Mouse (Mus musculus) heart, postnatal 0 days (tissue): ENCODE results near the gene Vapa. TPM values are rescaled to one million over a fixed set of nuclear protein-coding genes. Genes with fewer than 3 reads are reported as not detected.

Source experiments
- ATAC-seq: fragments of 200-750 bp; cut with Nextera tagmentation; 2 replicates; pipeline ENCODE4 v1.8.0; 2017; ENCODE audit warnings: low read depth, moderate number of reproducible peaks, moderate library complexity; ENCODE audit not compliant: insufficient read depth
- DNase-seq: peaks from one replicate; pipeline ENCODE4 v3.0.0-alpha.2; 2016; ENCODE audit warnings: low spot score
- H3K27ac ChIP-seq: fragments of 300-500 bp; sonication (generic); 2 replicates; pipeline ENCODE4 v1.5.1; 2014; ENCODE audit warnings: low read depth, mild to moderate bottlenecking
- H3K27me3 ChIP-seq: fragments of 300-500 bp; sonication (generic); 2 replicates; pipeline ENCODE4 v1.6.1; 2014; ENCODE audit warnings: low read length, mixed read lengths; ENCODE audit not compliant: control insufficient read depth, insufficient read depth
- H3K36me3 ChIP-seq: fragments of 300-500 bp; sonication (generic); replicated peaks from 2 replicates; pipeline ENCODE4 v1.6.1; 2014; ENCODE audit warnings: low read length, mixed read lengths; ENCODE audit not compliant: control insufficient read depth, insufficient read depth
- H3K4me1 ChIP-seq: fragments of 300-500 bp; sonication (generic); 2 replicates; pipeline ENCODE4 v1.6.1; 2014; ENCODE audit warnings: antibody characterized with exemption; ENCODE audit not compliant: control insufficient read depth, insufficient read depth
- H3K4me2 ChIP-seq: fragments of 300-500 bp; sonication (generic); 2 replicates; pipeline ENCODE4 v1.6.1; 2014; ENCODE audit warnings: low read depth, mild to moderate bottlenecking, low read length, moderate library complexity
- H3K4me3 ChIP-seq: fragments of 300-500 bp; sonication (generic); 2 replicates; pipeline ENCODE4 v1.5.1; 2014; ENCODE audit warnings: low read depth, low read length
- H3K9ac ChIP-seq: fragments of 300-500 bp; sonication (generic); replicated peaks from 2 replicates; pipeline ENCODE4 v1.6.1; 2014; ENCODE audit warnings: low read depth, low read length, mixed read lengths
- H3K9me3 ChIP-seq: fragments of 300-500 bp; sonication (generic); replicated peaks from 2 replicates; pipeline ENCODE4 v1.6.1; 2016; ENCODE audit warnings: low read length; ENCODE audit not compliant: control insufficient read depth
- CTCF ChIP-seq: IDR thresholded peaks from 2 replicates; pipeline ENCODE4 v1.5.1; 2016; ENCODE audit warnings: antibody characterized with exemption, control low read depth, low read depth
- EP300 ChIP-seq: IDR thresholded peaks from 2 replicates; pipeline ENCODE4 v1.6.1; 2016; ENCODE audit warnings: antibody characterized with exemption, low read depth
- WGBS: fragments of 180-500 bp; shearing (Covaris S2); extraction: QIAGEN DNeasy Blood & Tissue Kit; methylation state at CpG from one replicate; pipeline ENCODE4 v1.1.7; 2014; 5-methylcytosine and 5-hydroxymethylcytosine counted together
- polyA plus RNA-seq: library from polyadenylated mRNA; unstranded; fragments of >200 nt; fragmentation: Nextera tagmentation; extraction: Ambion mirVana; gene quantifications from 2 replicates; pipeline ENCODE4 v1.2.1, GENCODE M21; 2015
- total RNA-seq: library from RNA; depleted of rRNA; stranded (reverse); fragments of >200 nt; gene quantifications from 2 replicates; pipeline ENCODE4 v1.2.3, GENCODE M21; 2014; ENCODE audit warnings: low replicate concordance

Gene Vapa
- total and polyA plus RNA-seq, 2 experiments from 2014 or later = 49.8 to 139 TPM

- H3K4me1 ChIP-seq = peaks cover 51% of the 10 kb centered on the region
- no peak overlapping the region for H3K27ac ChIP-seq
- TF ChIP-seq EP300 (no peak), CTCF (no peak)
Observed at GRCm38 (mm10) chr17:65604315-65604714, 9.0 kb downstream of the Vapa start.

GRCm38 (mm10) chr17:65597857-65598486, 15.4 kb downstream of the Vapa start:
- Histone ChIP-seq H3K36me3 (peaks cover under 1% of the 10 kb centered on the region), H3K4me2 (no peak overlapping the region), H3K4me1 (peaks cover 19% of the 10 kb centered on the region), H3K9me3 (no peaks in the 10 kb centered on the region), H3K27me3 (no peaks in the 10 kb centered on the region), H3K4me3 (no peak overlapping the region), H3K9ac (no peak overlapping the region), H3K27ac (no peak overlapping the region)
- TF ChIP-seq EP300 (no peak), CTCF (no peak)
- ATAC-seq (no peak), DNase-seq (no peak)
- WGBS = 45% methylated on average over 3 of the region's 3 CpGs

More at GRCm38 (mm10) chr17:65604315-65604714, 9.0 kb downstream of the Vapa start:
- Histone ChIP-seq H3K9me3 (no peaks in the 10 kb centered on the region), H3K4me2 (no peak overlapping the region), H3K36me3 (no peaks in the 10 kb centered on the region), H3K9ac (no peak overlapping the region), H3K27me3 (no peaks in the 10 kb centered on the region), H3K4me3 (no peak overlapping the region)
- ATAC-seq (0 out of 2 replicates have a peak, but pooled peaks have one; percentile 14), DNase-seq (no peak)

GRCm38 (mm10) chr17:65594687-65595086, 18.7 kb downstream of the Vapa start:
- Histone ChIP-seq H3K9me3 (no peaks in the 10 kb centered on the region), H3K27ac (no peak overlapping the region), H3K4me1 (peaks cover 14% of the 10 kb centered on the region), H3K27me3 (no peaks in the 10 kb centered on the region), H3K36me3 (peaks cover 17% of the 10 kb centered on the region), H3K9ac (no peak overlapping the region), H3K4me2 (no peak overlapping the region), H3K4me3 (no peak overlapping the region)
- 83% methylated on average over 8 of the region's 8 CpGs for WGBS
- ATAC-seq (no peak), DNase-seq (no peak)
- TF ChIP-seq CTCF = no peak
- no peak for TF ChIP-seq EP300

- H3K4me1 ChIP-seq = no peaks in the 10 kb centered on the region; the same call in 1 of the 2 replicates
- no peak overlapping the region for H3K4me3 ChIP-seq
- peaks cover 20% of the 10 kb centered on the region for H3K36me3 ChIP-seq
- H3K27me3 ChIP-seq = no peaks in the 10 kb centered on the region
- ATAC-seq (no peak), DNase-seq (no peak)
- TF ChIP-seq CTCF (no peak), EP300 (no peak)
- H3K27ac ChIP-seq = peak overlapping the region; percentile 43; the same call in 1 of the 2 replicates
- WGBS = 31% methylated on average over 3 of the region's 3 CpGs
- H3K9me3 ChIP-seq = no peaks in the 10 kb centered on the region
- H3K9ac ChIP-seq = no peak overlapping the region
- no peak overlapping the region for H3K4me2 ChIP-seq
Observed at GRCm38 (mm10) chr17:65586892-65587291, 26.5 kb downstream of the Vapa start.

GRCm38 (mm10) chr17:65581440-65581839, 31.9 kb downstream of the Vapa start:
- no peak overlapping the region for H3K9ac ChIP-seq
- DNase-seq (no peak), ATAC-seq (no peak)
- H3K9me3 ChIP-seq = no peaks in the 10 kb centered on the region
- TF ChIP-seq CTCF (no peak), EP300 (no peak)
- 88% methylated on average over 5 of the region's 5 CpGs for WGBS
- H3K4me3 ChIP-seq = no peak overlapping the region
- no peak overlapping the region for H3K4me2 ChIP-seq
- no peaks in the 10 kb centered on the region for H3K27me3 ChIP-seq
- peaks cover 42% of the 10 kb centered on the region for H3K36me3 ChIP-seq
- no peak overlapping the region for H3K27ac ChIP-seq
- H3K4me1 ChIP-seq = no peaks in the 10 kb centered on the region

GRCm38 (mm10) chr17:65579766-65580165, 33.6 kb downstream of the Vapa start:
- H3K36me3 ChIP-seq = peaks cover 47% of the 10 kb centered on the region
- WGBS = 97% methylated on average over 7 of the region's 7 CpGs
- H3K9ac ChIP-seq = no peak overlapping the region
- DNase-seq = no peak
- H3K9me3 ChIP-seq = no peaks in the 10 kb centered on the region
- H3K4me2 ChIP-seq = no peak overlapping the region
- H3K27me3 ChIP-seq = no peaks in the 10 kb centered on the region
- H3K4me3 ChIP-seq = no peak overlapping the region
- TF ChIP-seq CTCF (no peak), EP300 (no peak)
- no peaks in the 10 kb centered on the region for H3K4me1 ChIP-seq
- no peak for ATAC-seq
- H3K27ac ChIP-seq = no peak overlapping the region
